Mouse (Mus musculus) embryo, embryonic 9.5 days (tissue): ENCODE results near the gene Kat6b.
A peak's percentile ranks its signal among the peaks of the same experiment; 100 is the strongest.

ENCODE experiments used
- DNase-seq: peaks from one replicate; pipeline ENCODE4 v3.0.0-alpha.2; 2017; ENCODE audit errors: extremely low spot score

The Kat6b gene

DNA sequence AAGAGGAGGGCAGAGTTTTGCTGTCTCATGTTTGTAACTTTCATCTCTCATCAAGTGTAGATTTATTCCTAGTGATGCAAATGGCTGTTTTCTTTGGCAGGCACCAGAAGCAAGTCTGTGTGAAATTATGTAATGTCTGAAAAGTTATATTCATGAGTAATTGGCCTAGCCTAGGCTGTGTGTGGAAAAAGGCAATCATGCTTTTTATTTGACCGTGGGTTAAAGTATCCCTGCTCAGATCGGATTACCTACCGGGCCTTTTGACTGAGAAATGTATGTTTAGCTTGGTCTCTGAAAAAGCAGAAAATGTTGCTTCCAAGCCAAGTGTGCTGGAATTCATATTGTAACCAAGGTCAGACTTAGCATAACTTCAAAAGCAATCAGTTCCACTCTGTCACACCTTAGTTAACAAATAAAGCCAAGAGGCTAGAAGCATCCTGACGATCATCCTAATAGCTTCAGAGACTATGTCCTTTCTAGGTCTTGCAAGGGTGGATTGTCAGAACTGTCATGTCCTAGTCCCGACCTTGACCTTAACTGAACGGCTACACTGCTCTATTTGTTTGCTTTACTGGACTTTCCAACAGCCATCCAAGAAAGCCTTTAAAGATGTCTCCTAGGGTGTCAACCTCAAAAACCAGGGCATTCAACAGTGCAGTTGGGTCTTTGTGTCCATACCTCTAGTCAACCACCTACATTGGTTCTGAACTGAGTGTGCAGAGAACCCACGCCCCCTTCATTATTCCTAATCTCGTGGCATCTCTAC lies 111.9 kb downstream of the Kat6b start:
- no peak for DNase-seq

DNA sequence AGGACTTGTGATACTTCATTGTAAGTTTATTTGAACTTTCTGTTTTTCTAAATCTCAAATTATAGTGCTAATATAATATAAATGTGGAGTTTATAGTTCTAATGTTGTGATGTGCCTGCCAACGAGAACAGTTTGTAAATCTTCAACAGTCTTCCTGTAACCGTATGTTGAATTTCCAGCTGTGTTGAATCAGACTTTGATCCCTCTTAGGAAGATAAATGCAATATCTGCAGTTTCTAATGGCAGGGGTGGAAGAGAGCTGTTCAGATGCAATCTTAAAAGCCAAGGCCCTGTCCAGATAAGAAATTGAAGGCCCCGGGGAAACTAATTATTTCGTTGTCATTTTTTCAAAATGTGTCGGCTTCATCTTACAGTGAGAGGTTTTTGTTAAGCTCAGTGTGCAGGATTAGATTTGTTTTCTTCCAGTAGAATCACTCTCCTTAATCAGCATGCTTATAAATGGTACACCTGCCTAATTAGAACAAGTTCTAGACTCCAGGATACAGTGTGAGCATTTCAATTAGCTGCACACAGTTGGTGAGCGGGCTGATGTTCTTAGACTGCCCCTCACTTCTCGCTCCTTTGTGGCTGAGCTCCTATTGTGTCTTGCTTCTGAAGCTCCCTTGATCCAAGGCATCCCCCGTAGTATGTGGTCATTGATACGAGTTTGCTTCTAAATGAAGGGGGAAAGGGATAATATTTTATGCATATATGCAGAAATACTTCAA lies 118.4 kb downstream of the Kat6b start:
- DNase-seq, result no peak

DNA sequence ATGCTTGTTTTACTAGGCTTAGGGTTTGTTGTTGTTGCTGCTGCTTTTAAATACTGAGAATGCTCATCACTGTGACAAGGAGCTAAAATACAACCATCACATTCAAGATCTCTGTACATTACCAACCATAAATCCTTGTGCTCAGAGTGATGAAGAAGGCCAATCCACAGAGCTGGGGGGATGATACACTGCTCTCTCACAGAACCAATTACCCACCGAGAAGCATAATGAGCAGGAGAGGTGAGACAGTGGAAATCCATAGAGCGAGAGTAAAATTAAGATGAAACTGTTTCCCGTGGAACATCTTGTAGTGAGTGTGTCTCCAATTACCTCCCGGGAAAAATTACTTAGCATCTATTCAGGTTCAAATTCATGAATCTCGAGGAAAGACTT lies 118.9 kb downstream of the Kat6b start:
- DNase-seq, result no peak

DNA sequence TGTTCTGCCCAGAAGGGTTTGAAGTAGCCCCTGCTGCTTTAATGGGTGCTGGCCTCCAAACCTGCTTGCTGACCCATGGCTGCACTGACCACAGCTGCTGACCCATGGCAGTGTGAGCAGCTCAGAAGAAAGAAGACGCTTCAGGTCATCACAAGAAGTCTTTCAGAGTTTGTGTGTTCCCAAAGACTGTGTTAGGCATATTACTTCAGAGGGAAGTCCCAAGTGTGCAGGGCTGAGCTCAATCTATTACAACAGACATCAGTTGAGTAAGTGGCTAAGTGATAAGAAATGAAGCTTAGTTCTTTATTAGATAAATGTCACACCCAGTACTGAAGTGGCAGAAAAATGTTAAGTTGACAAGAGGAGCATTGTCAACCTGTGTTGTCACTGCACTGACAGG lies 119.4 kb downstream of the Kat6b start:
- DNase-seq, result no peak

DNA sequence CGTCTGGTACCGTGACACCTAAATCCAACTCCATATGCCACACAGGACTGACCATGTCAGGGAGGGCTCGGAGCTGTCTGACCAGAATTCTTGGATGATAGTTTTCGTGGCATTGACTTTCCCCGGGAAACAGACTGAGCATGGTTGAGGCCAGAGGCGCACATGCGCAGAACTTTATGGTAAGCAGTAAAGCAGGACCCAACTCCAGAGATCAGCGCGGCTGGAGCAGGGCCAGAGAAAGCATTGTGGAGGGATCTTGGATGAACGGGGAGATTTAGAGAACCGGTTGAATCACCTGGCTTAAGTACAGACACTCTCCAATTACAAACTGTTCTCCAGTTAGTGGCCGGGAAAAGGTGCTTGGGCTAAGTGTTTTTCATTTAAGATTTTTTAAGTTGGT lies 120.9 kb downstream of the Kat6b start:
- no peak for DNase-seq

DNA sequence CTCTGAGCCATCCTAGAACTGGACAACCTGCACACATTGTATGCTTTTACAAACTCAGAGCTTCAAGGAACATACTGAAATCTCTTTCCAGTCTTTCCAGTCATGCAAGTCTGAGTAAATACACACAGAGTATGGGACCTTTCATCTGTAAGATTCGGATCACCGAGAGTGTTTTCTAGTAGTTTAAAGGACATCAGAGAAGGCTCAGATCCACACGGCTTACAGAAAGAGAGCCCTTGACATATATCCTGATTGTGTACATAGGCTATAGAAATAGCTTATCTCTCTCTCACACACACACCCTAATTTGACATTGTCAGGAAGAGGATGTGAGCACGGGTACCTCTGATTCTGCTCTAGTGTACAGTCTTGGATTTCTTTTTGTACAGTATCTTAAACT lies 121.7 kb downstream of the Kat6b start:
- no peak for DNase-seq

DNA sequence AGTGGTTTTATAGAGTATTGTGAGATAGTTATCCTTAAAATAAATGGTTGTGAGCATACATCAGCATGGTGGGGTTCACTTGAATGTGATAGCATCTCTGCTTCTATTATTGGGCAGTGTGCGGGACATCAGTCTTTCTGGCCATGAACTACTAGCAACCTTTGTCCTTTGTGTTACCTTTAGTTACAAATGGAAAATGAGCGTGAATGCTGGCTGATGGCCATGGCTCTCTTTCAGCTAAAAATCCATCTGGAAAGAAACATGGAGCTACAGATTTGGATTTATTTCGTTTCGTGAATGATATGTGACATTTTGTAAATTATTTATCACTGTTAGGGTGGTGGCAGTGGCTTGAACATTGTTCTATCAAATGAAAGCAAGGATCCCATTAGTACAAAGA lies 126.5 kb downstream of the Kat6b start:
- DNase-seq, result no peak

DNA sequence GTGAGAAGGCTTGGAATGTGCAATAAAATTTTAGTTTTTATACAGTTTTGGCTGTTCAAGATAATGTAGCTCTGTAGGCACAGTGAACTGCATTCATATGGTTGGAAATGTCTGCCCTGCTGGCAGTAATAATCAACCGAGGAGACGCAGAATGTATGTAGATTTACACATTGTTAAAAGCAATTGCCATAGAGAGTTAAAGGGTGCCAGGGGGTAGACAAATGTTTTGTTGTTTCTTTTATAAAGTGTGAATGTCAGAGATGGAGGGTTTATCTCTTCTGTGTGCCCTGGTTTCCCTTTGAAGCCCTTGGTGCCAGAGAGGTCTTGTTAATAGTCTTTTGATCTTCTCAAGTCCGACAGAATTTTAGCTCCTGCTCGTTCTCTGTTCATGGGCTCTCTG lies 127.7 kb downstream of the Kat6b start:
- DNase-seq, result no peak

DNA sequence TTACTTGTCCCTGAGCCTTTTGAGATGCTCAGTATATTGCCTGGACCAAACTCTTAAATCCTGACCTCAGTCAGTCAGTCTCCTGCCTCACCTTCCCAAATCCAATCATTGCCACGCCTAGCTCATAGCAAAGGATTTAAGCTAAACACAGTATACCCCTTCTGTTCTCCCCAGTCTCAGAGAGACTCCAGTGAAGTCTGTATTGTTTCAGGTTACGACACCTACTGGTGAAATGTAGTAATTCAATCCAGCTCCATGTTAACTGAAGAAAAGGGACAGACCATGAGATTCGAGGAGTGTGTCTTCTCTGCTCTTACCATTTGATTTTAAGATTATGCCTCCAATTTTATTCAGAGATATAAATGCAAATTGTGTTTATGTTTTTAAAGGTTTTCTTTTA lies 129.0 kb downstream of the Kat6b start:
- peak; percentile 66 for DNase-seq

DNA sequence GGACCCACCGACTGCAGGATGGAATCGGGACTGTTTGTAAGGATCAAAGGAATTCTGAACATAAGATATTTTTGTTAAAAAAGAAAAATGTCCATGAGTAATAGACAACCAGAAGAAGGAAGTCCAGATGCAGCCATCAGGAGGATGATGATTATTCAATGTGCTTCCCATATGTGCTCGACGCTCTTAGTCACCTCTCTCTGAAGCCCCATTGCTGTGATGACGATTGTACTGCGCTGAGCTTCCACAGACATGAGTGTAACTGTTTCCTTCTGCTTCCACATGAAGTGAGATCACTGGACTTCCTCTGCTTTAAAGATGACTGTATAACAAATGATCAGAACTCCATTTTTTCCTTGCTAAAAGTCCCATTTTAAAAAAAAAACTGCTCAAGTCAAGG lies 131.8 kb downstream of the Kat6b start:
- no peak for DNase-seq

DNA sequence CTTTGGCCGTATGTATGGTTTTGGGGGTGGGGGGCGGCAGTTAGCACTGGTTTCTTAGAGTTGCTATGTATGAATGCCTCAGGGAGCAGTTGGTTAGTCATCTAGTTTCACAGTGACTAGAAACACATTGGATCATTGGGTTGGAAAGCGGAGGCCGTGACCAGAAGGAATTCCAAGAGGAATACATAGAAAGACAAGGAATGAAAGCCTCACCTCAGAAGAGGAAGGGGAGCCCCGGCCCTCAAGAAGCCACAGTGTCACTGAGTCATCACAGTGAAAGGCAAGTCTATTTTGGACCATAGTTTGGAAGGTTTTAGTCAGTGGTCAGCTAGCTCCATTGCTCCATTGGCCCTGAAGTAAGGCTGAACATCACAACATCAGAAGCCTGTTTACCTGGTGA lies 132.9 kb downstream of the Kat6b start:
- DNase-seq, result no peak

DNA sequence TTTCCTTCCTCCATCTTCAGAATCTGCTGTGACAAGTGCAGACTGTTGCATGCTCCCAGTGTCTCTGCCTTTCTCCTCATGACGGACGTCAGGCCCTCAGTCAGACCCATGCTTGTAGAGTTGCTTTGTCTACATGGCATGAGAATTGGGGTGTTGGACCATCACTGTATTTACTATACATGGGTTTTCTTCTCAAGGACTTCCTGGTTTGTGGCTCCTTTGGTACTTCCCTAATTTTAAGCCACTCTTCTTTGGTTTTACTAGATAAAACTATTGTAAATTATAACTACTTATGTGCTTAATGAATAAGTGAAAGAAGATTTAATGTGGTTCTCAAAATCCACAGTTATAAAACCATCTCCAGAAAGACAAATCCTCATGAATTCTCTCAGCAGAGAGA lies 134.6 kb downstream of the Kat6b start:
- DNase-seq, result no peak

DNA sequence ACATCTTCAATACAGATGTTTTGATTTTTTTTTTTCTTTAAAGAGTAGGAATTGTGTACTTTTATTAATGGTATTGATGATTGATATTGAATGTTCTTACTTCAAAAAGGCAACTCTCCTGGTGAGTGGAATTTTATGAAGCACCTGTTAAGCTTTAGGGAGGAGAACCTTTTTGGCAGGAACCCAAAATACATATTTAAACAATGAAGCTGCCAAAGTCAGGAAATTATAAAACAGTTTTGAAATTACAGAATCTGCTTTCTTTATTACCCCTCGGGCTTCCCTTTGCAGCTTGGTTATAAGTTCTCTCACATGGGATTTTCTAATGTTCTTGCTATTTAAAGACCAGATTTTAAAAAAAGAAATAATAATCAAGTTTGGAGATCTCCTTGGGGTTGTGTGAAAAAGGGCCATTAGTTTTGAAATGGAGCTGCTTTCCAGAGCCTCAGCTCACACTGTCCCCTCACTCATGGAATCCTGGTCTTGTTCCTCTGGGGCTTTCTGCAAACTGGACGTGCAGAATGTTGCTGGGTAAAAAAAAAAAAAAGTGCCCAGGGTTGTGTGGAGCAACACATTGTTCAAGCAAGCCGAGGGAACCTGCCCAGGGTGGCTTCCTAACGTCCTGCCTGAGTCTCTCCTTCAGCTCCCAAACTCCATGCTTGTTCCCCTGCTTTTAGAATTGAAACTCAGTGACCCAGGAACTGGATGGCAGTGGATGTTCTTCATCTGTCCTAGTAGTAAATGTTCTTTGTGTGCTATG lies 136.2 kb downstream of the Kat6b start:
- DNase-seq, result no peak

DNA sequence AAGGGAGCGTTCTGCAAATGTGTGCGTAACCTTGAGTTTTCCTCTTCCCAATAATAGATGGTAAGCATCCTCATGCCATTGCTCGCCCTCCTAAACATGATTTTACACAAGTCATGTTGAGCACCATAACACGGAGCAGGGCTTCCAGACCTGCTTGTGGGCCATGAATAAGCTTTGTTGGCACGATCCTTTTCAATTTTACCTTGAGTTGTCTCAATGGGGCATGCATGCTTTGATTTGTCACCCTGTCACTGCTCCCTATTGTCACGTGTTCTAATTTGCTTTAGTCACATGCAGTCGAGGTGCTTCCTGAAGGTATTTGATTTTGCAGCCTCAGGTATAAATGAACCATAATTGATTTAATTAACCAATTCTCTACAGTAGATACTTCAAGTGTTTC lies 138.7 kb downstream of the Kat6b start:
- no peak for DNase-seq

DNA sequence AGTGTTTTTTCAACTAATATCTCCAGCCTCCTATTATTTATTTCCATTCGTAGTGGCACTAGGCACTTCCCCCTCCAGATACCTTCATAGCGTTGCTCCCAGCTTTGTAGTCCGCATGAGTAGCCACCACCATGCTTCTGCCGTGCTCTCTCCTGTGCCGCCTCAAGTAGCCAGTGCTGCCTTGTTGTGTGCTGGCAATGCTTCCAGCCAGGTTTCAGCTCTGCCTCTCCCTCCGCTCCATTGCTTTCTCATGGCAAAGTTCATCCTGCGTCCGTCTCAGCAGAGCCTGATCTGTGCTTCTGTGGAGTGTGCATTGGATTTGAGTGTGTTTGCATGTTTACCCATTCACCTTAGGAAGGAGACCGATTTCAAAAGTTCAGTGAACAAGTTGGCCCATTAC lies 144.7 kb downstream of the Kat6b start:
- no peak for DNase-seq

DNA sequence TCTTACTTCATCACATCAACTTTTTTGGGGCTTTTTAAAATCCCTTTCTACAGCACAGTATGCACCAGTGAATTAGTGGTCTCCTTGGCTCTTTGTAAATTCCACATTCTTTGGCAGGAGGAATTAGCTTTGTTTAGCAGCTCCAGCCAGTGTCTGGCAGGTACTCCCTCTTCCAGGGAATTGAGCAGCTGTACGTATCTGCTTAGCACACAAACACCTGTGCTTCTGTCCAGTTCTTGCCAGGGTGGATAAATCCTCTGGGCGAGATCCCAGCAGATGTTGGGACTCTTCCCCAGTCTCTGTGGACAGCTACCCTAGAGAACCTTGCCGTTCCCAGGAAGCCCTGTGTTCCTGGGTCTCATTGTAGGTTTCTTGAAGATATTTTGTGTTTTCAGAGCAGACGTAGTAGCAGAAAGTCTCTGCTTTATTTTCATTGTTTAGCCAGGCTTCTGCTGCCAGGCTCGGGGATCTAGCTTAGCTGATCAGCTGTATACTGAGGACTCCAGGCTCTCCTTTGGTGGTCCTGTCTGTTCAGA lies 150.5 kb downstream of the Kat6b start:
- no peak for DNase-seq

DNA sequence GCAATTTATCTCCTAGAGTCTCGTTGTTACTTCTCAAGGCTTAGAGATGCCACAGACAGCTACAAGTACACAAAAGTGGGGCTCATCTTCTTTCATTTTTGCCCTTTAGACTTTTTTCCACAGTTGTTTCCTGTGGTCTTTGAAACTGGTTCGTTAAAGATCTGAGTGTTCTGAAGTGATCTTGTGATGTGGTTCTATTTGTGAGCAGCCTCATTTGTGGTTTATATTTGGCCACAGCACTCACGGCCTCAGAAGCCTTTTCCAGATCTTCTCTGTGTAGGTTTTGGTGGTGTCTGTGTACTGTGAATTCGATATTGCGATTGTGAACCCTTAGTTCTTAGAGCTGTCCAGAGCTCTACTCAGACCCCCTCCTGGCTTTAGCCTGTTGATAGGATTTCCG lies 155.3 kb downstream of the Kat6b start:
- DNase-seq, result no peak

DNA sequence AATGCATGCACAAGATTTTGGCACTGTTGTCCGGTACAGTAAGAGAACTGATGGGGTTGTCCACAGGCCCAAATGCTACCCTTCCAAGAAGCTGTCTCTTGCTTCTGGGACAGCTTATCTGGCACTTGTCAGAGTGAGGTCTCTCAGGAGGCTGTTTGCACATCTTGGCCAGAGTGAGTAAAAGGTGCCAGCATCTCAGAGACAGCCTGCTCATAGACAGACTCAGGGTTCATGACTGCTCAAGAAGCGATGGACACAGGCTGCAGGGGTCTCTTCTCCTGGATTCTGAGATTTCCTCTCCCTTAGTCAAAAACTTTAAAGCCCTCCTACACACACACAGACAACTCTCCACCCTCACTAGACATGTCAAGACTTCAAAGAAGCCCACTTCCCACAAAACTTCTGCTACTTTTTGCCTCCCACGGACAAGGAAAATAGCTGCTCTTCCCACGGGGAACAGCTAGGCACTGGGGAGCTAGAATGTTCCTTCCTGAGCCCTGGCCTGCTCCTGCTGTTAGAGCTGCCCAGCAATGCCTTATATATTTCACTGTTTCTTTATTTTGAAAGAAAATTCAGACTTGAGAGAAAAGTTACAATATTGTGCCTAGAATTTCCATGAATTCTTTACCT lies 159.7 kb downstream of the Kat6b start:
- no peak for DNase-seq

DNA sequence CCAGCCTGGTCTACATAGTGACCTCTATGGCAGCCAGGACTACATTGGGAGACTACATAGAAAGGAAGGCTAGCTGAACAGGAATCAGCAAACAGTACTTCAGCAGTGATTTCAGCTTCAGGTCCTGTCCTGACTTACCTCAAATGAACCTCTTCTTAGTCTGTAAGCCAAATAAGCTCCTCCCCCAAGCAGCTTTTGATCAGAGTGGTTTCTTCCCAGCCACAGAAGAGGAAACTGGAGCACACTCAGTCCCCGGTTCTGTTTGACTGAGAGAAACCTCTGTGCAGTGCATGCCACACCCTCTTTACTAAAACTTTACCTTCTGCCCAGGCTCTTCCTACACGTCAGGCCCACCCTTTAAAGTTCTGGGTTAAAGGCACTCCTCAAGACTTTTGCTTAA lies 172.6 kb downstream of the Kat6b start:
- DNase-seq, result no peak

DNA sequence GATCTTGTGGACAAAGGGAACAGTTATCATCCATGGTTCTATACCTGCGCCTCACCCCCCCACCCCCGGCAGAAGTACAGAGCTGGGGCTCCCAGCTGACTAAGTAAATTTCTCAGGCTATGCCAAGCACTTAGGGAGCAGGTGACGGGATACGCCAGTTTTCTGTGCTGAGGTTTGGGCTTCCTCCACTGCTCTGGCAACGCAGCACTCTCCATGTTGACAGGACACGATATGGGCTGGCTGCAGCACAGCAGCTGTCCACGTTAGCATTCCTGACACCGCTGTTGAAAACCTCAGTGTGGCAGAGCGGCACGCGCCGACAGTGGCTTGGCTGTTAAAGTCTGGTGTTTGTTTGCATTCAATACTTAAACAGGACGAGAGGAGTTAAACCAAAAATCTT lies 177.9 kb downstream of the Kat6b start:
- no peak for DNase-seq

DNA sequence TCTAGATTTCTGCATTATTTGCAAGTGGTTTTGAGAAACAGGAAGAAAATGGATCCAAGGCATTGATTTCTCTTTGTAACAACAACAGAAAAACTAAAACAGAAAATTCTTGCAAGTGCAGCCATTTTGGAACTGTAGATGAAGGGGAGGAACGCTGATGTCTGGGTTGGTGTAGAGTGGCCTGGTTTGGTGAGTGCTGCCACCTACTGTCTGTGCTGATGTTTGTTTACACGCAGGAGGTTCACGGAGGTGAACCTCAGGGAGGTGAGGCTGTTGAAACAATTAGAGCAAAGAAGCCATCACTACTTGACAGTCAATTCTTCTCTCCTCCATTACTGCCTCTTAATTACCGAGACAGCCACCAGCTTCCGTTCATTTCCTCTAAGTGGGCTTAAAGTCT lies 178.4 kb downstream of the Kat6b start:
- peak; percentile 65 for DNase-seq

DNA sequence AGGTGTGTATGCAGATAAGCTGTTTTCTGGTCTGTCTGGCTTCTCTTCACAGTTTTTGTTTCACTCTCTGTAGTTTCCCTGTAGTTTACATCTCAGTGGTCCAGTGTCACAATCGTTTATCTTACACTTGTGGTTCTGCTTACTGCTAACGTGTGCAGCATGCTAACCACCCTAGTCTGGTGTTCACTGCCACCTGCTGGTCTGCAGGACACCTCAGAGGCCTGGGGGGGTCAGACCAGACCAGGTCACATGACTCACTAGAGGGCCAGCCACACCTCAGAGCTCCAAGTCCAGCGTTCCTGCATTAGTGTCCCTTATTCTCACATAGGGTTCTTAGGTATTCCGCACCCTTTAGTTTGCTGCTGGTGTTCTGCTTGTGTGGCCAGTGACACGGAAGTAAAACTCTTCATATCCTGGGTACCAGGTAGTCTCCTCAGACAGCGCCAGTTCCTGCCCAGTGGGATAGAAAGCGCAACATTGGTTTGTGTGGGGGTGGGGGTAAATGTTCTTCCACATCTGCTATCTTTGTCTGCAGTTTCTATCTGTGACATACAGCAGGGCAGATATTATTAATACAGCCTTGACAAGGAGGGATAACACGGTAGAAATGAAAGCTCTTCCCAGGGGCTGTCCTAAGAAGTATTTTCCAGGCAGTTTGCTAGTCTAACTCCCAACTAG lies 181.4 kb downstream of the Kat6b start:
- DNase-seq, result no peak
